Mouse (Mus musculus) limb, embryonic 14.5 days (tissue): ENCODE data around the gene Apba2. TPM values are rescaled to one million over a fixed set of nuclear protein-coding genes. Genes with fewer than 3 reads are reported as not detected.

Experiments used
- ATAC-seq: fragments of 200-750 bp; cut with Nextera tagmentation; 2 replicates; pipeline ENCODE4 v1.8.0; 2017; ENCODE audit warnings: low read depth, moderate number of reproducible peaks, moderate TSS enrichment; ENCODE audit not compliant: low FRiP score
- DNase-seq: peaks from one replicate; pipeline ENCODE4 v3.0.0-alpha.2; 2015; ENCODE audit warnings: low spot score
- H3K27ac ChIP-seq: fragments of 300-500 bp; sonication (generic); replicated peaks from 2 replicates; pipeline ENCODE4 v1.5.1; 2014; ENCODE audit warnings: low read depth, mild to moderate bottlenecking, low read length, moderate library complexity, mixed read lengths
- H3K27me3 ChIP-seq: fragments of 300-500 bp; sonication (generic); 2 replicates; pipeline ENCODE4 v1.6.1; 2014; ENCODE audit warnings: low read length, mixed read lengths; ENCODE audit not compliant: control insufficient read depth, insufficient read depth
- H3K36me3 ChIP-seq: fragments of 300-500 bp; sonication (generic); 2 replicates; pipeline ENCODE4 v1.6.1; 2014; ENCODE audit warnings: mild to moderate bottlenecking, low read length, moderate library complexity, mixed read lengths; ENCODE audit not compliant: control insufficient read depth, insufficient read depth
- H3K4me1 ChIP-seq: fragments of 300-500 bp; sonication (generic); 2 replicates; pipeline ENCODE4 v1.6.1; 2014; ENCODE audit warnings: antibody characterized with exemption, low read length, mixed read lengths; ENCODE audit not compliant: control insufficient read depth, insufficient read depth
- H3K4me2 ChIP-seq: fragments of 300-500 bp; sonication (generic); replicated peaks from 2 replicates; pipeline ENCODE4 v1.6.1; 2014; ENCODE audit warnings: low read depth, mild to moderate bottlenecking, low read length, moderate library complexity; ENCODE audit not compliant: severe bottlenecking
- H3K4me3 ChIP-seq: fragments of 300-500 bp; sonication (generic); replicated peaks from 2 replicates; pipeline ENCODE4 v1.5.1; 2014; ENCODE audit warnings: low read length
- H3K9ac ChIP-seq: fragments of 300-500 bp; sonication (generic); 2 replicates; pipeline ENCODE4 v1.6.1; 2014; ENCODE audit warnings: mild to moderate bottlenecking, low read depth, low read length, moderate library complexity; ENCODE audit not compliant: severe bottlenecking
- H3K9me3 ChIP-seq: fragments of 300-500 bp; sonication (generic); 2 replicates; pipeline ENCODE4 v1.6.1; 2016; ENCODE audit warnings: low read length; ENCODE audit not compliant: control insufficient read depth
- POLR2A ChIP-seq: fragments of 200-500 bp; IDR thresholded peaks from 2 replicates; pipeline ENCODE4 v1.8.0; 2012; ENCODE audit warnings: inconsistent platforms, mild to moderate bottlenecking, moderate library complexity, borderline replicate concordance; ENCODE audit not compliant: insufficient read depth, insufficient read length; ENCODE audit errors: extremely low read depth
- WGBS: fragments of 180-500 bp; shearing (Covaris S2); extraction: QIAGEN DNeasy Blood & Tissue Kit; methylation state at CpG from one replicate; pipeline ENCODE4 v1.1.7; 2014; 5-methylcytosine and 5-hydroxymethylcytosine counted together
- polyA plus RNA-seq, 2 experiments: library from polyadenylated mRNA; depleted of rRNA in 1 of 2; stranded (reverse) in 1 of 2; unstranded in 1 of 2; fragments of >200 nt; fragmentation: Nextera tagmentation in 1 of 2; extraction: Ambion mirVana in 1 of 2; gene quantifications; 2 replicates each; pipeline versions ENCODE4 v1.2.1 to v1.2.3; 2012 to 2014

The Apba2 gene
- polyA plus RNA-seq, 2 experiments = 7.4 to 10.3 TPM

- no peak overlapping the region for H3K27ac ChIP-seq
- ATAC-seq (no peak), DNase-seq (no peak)
- no peaks in the 10 kb centered on the region for H3K4me1 ChIP-seq
- no peaks in the 10 kb centered on the region for H3K36me3 ChIP-seq
- no peaks in the 10 kb centered on the region for H3K27me3 ChIP-seq
- no peaks in the 10 kb centered on the region for H3K9me3 ChIP-seq
- TF ChIP-seq POLR2A = no peak
- no peak overlapping the region for H3K4me2 ChIP-seq
- 88% methylated on average over 2 of the region's 2 CpGs for WGBS
- no peak overlapping the region for H3K4me3 ChIP-seq
- H3K9ac ChIP-seq = no peak overlapping the region
Measured at GRCm38 (mm10) chr7:64457811-64458210, 43.7 kb upstream of the Apba2 start.

- no peak overlapping the region for H3K4me2 ChIP-seq
- H3K36me3 ChIP-seq = no peaks in the 10 kb centered on the region
- 36% methylated on average over 10 of the region's 10 CpGs for WGBS
- no peaks in the 10 kb centered on the region for H3K9me3 ChIP-seq
- no peak overlapping the region for H3K27ac ChIP-seq
- DNase-seq (no peak), ATAC-seq (no peak)
- no peak overlapping the region for H3K4me3 ChIP-seq
- TF ChIP-seq POLR2A = no peak
- H3K27me3 ChIP-seq = peaks cover 20% of the 10 kb centered on the region; the same call in 1 of the 2 replicates
- H3K4me1 ChIP-seq = no peaks in the 10 kb centered on the region
- H3K9ac ChIP-seq = no peak overlapping the region
Measured at GRCm38 (mm10) chr7:64497438-64497837, 4.1 kb upstream of the Apba2 start.

GRCm38 (mm10) chr7:64502271-64503180 lies 1.0 kb downstream of the Apba2 start:
- ATAC-seq = peak; percentile 3; the same call in 1 of the 2 replicates

GRCm38 (mm10) chr7:64503641-64504040 lies 2.1 kb downstream of the Apba2 start:
- ATAC-seq (no peak), DNase-seq (no peak)
- Histone ChIP-seq H3K4me1 (no peaks in the 10 kb centered on the region), H3K4me2 (no peak overlapping the region), H3K27ac (no peak overlapping the region), H3K27me3 (peaks cover 32% of the 10 kb centered on the region; the same call in 1 of the 2 replicates), H3K4me3 (no peak overlapping the region), H3K36me3 (no peaks in the 10 kb centered on the region), H3K9me3 (no peaks in the 10 kb centered on the region), H3K9ac (no peak overlapping the region)
- TF ChIP-seq POLR2A = no peak
- WGBS = 76% methylated on average over 6 of the region's 6 CpGs

More at GRCm38 (mm10) chr7:64502271-64503180, 1.0 kb downstream of the Apba2 start:
- Histone ChIP-seq H3K4me2 (peak overlapping the region; percentile 99), H3K4me3 (peak overlapping the region; percentile 61), H3K27ac (no peak overlapping the region), H3K9me3 (no peaks in the 10 kb centered on the region), H3K36me3 (no peaks in the 10 kb centered on the region), H3K27me3 (peaks cover 32% of the 10 kb centered on the region; the same call in 1 of the 2 replicates), H3K9ac (peak overlapping the region; percentile 70), H3K4me1 (no peaks in the 10 kb centered on the region)
- TF ChIP-seq POLR2A = no peak
- no peak for DNase-seq
- WGBS = 4% methylated on average over 31 of the region's 47 CpGs

GRCm38 (mm10) chr7:64504691-64505231 lies 3.3 kb downstream of the Apba2 start:
- no peak for DNase-seq
- no peak overlapping the region for H3K4me2 ChIP-seq
- no peak overlapping the region for H3K9ac ChIP-seq
- H3K27me3 ChIP-seq = peaks cover 32% of the 10 kb centered on the region; the same call in 1 of the 2 replicates
- H3K36me3 ChIP-seq = no peaks in the 10 kb centered on the region
- no peak for ATAC-seq
- TF ChIP-seq POLR2A = no peak
- no peaks in the 10 kb centered on the region for H3K9me3 ChIP-seq
- H3K27ac ChIP-seq = no peak overlapping the region
- no peak overlapping the region for H3K4me3 ChIP-seq
- no peaks in the 10 kb centered on the region for H3K4me1 ChIP-seq
- WGBS = 22% methylated on average over 6 of the region's 8 CpGs
